ENCODE assay signal across 20 mouse cellular contexts in the genomic region with DNA sequence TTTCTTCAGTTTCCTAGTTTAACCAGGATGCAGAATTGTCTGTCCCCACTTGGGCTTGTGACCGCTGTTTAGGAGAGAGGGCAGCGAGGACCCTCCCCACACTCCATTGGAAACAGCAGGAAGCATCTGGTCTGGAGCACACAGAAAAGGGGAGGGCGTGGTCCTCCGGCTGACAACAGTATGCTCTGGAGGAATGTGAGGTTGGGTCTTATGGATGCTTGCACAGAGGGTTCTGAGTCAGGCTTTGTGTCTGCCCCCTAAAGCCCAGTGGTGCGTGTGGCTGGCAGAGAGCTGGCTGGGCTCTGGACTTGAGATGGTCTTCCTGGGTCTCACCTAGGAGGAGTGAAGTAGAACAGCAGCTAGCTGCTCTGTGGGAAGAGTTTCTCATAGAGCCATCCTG. TPM values are rescaled to one million over a fixed set of nuclear protein-coding genes. Genes with fewer than 3 reads are reported as not detected.
DNase-seq lines count a peak whose midpoint lies in the region; TF ChIP-seq lines count a peak whose summit lies in the region.
"Had no signal": no experiment of that assay in that cellular context is flagged by ENCODE, and none has a peak within 500 bp of the region (broad histone marks: within the 10 kb centered on the region; RNA-seq: fewer than 3 reads in every experiment).

No protein-coding gene starts in this region.

- TF ChIP-seq CTCF in left cerebral cortex, adult 2 months (IDR thresholded peaks at IDR 0.05) = no peak

- DNase-seq in ES-CJ7 (ENCODE audit: low read depth, low spot score) = peak; percentile 38
- DNase-seq in Muller cell, postnatal 12 days (ENCODE audit: inconsistent ontology term) = peak; percentile 68
- peak; percentile 72 for DNase-seq in R1 (ENCODE audit: low read depth, low spot score)
- no peak for DNase-seq in lung, postnatal 14 days
- no peak for DNase-seq in layer of hippocampus, postnatal 36 days
- no peak for DNase-seq in left cerebral cortex, adult 2 months (ENCODE audit: extremely low spot score in 1 of 2, low spot score in 2 of 2)
- DNase-seq: adrenal gland, adult 8-10 months; adrenal gland, postnatal 25 days; cerebellum, adult 11 months; cerebellum, adult 18-20 months; cerebellum, adult 8-10 months; cerebellum, adult 9-11 months; cerebellum, postnatal 14 days; cerebellum, postnatal 36 days; embryo, embryonic 11 days had no signal

- intact Hi-C loops in left cerebral cortex, adult 2 months (cut with DNase I) = no loop called here

- H3K4me3 ChIP-seq in left cerebral cortex, adult 2 months = no peak overlapping the region
- H3K4me3 ChIP-seq: embryonic facial prominence, embryonic 13.5 days; embryonic facial prominence, embryonic 15.5 days; erythroblast, embryonic 14.5 days; forebrain, embryonic 10.5 days; forebrain, embryonic 12.5 days had no signal

- H3K27ac ChIP-seq in left cerebral cortex, adult 2 months = no peak overlapping the region
- H3K27ac ChIP-seq: embryonic facial prominence, embryonic 13.5 days; embryonic facial prominence, embryonic 15.5 days; forebrain, embryonic 10.5 days; forebrain, embryonic 12.5 days had no signal

RNA-seq across cellular contexts. Expression of gene Gas7, which starts 19.4 kb away (rescaled TPM):
- 100 to 1,000 TPM; 398 to 444 TPM for total RNA-seq in layer of hippocampus, postnatal 36 days (2021)
- 100 to 1,000 TPM; 539 to 559 TPM for total RNA-seq in left cerebral cortex, adult 2 months (2021)

Comparison
In these comparisons a context has a peak if more than half of its experiments do, and no peak if none do; other contexts are left out.
1. DNase-seq: peak in ES-CJ7 (single experiment), Muller cell, postnatal 12 days (single experiment) and R1 (single experiment); none in lung, postnatal 14 days (single experiment), layer of hippocampus, postnatal 36 days (0 of 2) and left cerebral cortex, adult 2 months (0 of 2).